Mouse (Mus musculus): ENCODE data around the gene Slamf6.

DNA sequence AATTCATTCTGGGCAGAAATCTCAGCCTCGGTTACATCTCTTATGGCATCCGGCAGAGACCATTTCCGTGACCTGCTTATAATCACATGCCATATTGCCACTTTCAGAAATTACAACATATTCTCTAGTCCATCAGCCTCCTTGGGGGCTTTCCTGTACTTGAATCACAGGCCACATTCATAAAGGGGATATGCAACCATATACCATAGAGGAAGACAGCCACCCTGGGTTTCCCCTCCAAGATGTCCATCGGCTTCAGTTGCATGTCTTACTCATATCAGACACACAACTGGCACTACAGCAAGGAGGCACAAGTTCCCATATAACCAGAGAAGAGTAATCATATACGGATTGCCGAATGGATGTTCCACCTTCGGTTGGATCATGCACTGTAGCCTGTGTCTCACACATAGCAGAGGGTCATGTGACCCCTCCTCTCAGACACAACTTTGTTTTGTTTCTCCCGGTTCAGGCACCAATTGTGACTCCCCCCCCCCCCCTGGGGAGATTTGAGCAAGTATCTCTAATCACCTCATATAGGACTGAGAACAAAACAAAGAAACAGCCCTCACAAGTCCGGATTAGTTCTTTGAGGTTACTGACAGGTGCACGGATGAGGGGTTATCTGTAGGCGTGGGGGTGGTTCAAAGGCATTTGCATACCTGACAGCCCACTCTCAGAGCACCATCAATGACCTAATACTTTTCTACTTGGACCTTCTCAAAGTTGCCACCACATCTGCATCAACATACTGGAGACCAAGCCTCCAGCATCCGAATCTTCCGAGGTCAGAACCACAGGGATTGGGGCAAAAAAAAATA is 1.5 kb upstream of the Slamf6 start:
- TF ChIP-seq CTCF (IDR thresholded peaks at IDR 0.05; ENCODE audit: extremely low read depth, insufficient read length, insufficient replicate concordance, low read depth, low read length) (no peak), POLR2A (IDR thresholded peaks at IDR 0.05; ENCODE audit: low read depth, low read length) (no peak)

Measured in small intestine, adult 2 months (tissue).